ENCODE assay signal across 10 mouse cellular contexts in the genomic region with DNA sequence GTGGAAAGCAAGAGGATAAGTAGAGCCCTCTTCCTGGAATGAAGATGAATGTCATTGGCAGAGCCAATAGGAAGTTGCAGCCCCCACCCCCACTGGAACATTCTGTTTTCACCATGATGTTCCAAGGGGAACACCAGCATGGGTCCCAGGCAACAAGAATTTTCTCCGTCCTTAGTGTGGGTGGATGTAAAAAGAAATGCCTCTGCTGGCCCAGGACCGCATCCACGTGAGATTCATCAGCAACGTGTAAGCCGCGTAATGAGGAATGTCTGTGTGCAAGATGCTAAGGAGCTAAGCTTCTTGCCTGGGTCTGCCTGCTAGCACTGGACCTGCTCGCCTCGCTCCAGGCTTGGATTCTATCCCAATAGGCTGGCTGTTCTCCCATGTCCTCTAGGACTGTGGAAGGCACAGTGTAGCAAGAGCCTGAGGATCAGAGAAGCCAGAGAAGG. TPM values are rescaled to one million over a fixed set of nuclear protein-coding genes. Genes with fewer than 3 reads are reported as not detected.
DNase-seq lines count a peak whose midpoint lies in the region; ATAC-seq lines count a peak whose summit lies in the region.
"Had no signal": no experiment of that assay in that cellular context is flagged by ENCODE, and none has a peak within 500 bp of the region (broad histone marks: within the 10 kb centered on the region; RNA-seq: fewer than 3 reads in every experiment).

Gene Gm10309 (minus strand): TSS at position 50 of the 449 bp plus-strand sequence.

- H3K9ac ChIP-seq in lung, embryonic 15.5 days: no peak within 1 kb of the TSS
- no peak within 1 kb of the TSS for H3K9ac ChIP-seq in forebrain, embryonic 14.5 days (ENCODE audit: low read length)
- H3K9ac ChIP-seq: liver, embryonic 14.5 days had no signal

- H3K27ac ChIP-seq in lung, embryonic 15.5 days: 0 out of 2 replicates have a peak within 1 kb of the TSS, but pooled peaks have one; percentile 15
- H3K27ac ChIP-seq in forebrain, embryonic 14.5 days (ENCODE audit: low read depth, low read length): no peak within 1 kb of the TSS
- H3K27ac ChIP-seq: liver, embryonic 14.5 days had no signal

- no peak within 1 kb of the TSS for H3K4me2 ChIP-seq in lung, embryonic 15.5 days
- no peak within 1 kb of the TSS for H3K4me2 ChIP-seq in forebrain, embryonic 14.5 days (ENCODE audit: low read length)

- no peak for ATAC-seq in lung, embryonic 15.5 days (ENCODE audit: borderline replicate concordance, extremely low read depth, low FRiP score, low TSS enrichment)
- ATAC-seq in forebrain, embryonic 14.5 days: no peak

- WGBS in lung, embryonic 15.5 days: 76% methylated on average over 8 of the region's 8 CpGs
- 91% methylated on average over 8 of the region's 8 CpGs for WGBS in forebrain, embryonic 14.5 days

- H3K4me3 ChIP-seq in lung, embryonic 15.5 days: no peak within 1 kb of the TSS
- no peak within 1 kb of the TSS for H3K4me3 ChIP-seq in forebrain, embryonic 14.5 days (ENCODE audit: low read depth, low read length)

- H3K36me3 ChIP-seq in lung, embryonic 15.5 days: no peaks in the 10 kb centered on the region
- H3K36me3 ChIP-seq in forebrain, embryonic 14.5 days (ENCODE audit: control insufficient read depth, insufficient read depth, low read length): no peaks in the 10 kb centered on the region

- H3K4me1 ChIP-seq in lung, embryonic 15.5 days: peaks cover 8% of the 10 kb centered on the region; the same call in 1 of the 2 replicates
- H3K4me1 ChIP-seq in forebrain, embryonic 14.5 days (ENCODE audit: control insufficient read depth, insufficient read depth, low read length): no peaks in the 10 kb centered on the region

- DNase-seq in gastrocnemius, adult 18-20 months (ENCODE audit: low spot score): peak; percentile 87
- no peak for DNase-seq in gastrocnemius, postnatal 4 days (ENCODE audit: low spot score in 2 of 2)
- peak; percentile 75 for DNase-seq in adrenal gland, postnatal 14 days
- peak; percentile 73 for DNase-seq in gastrocnemius, postnatal 25 days
- DNase-seq in spleen, postnatal 14 days (ENCODE audit: low spot score in 2 of 2): no peak
- DNase-seq in forebrain, embryonic 14.5 days (ENCODE audit: low spot score): no peak
- no peak for DNase-seq in spleen, postnatal 10 days (ENCODE audit: low spot score in 2 of 2)

- no peaks in the 10 kb centered on the region for H3K27me3 ChIP-seq in lung, embryonic 15.5 days
- no peaks in the 10 kb centered on the region for H3K27me3 ChIP-seq in forebrain, embryonic 14.5 days (replicated peaks; ENCODE audit: control insufficient read depth, insufficient read depth, low read length)

- H3K9me3 ChIP-seq in lung, embryonic 15.5 days: no peaks in the 10 kb centered on the region
- no peaks in the 10 kb centered on the region for H3K9me3 ChIP-seq in forebrain, embryonic 14.5 days (replicated peaks; ENCODE audit: control insufficient read depth, low read length)

RNA-seq across cellular contexts. Expression of gene Gm10309, which starts in this region (rescaled TPM):
- under 1 TPM in 1 of 2 experiments, not detected in 1; 0.11 TPM for total RNA-seq in gastrocnemius, adult 18-20 months (2021)
- under 1 TPM in 1 of 2 experiments, not detected in 1; 0.13 TPM for total RNA-seq in gastrocnemius, postnatal 4 days (2021)
- total RNA-seq in adrenal gland, postnatal 14 days (2021): 0.38 TPM in 1 of 2 replicates, not detected in the other
- not detected for total RNA-seq in gastrocnemius, postnatal 25 days (2021)
- polyA plus RNA-seq in lung, embryonic 15.5 days (2015; fragmentation: Nextera tagmentation; extraction: Ambion mirVana): 0.25 and 0.40 TPM in 2 replicates
- 0.10 TPM in 1 of 2 replicates, not detected in the other for polyA plus RNA-seq in forebrain, embryonic 14.5 days (2014; fragmentation: Nextera tagmentation; extraction: Ambion mirVana)
- polyA plus RNA-seq: brain, embryonic 14.5 days had no signal

Comparison
In these comparisons a context has a peak if more than half of its experiments do, and no peak if none do; other contexts are left out.
1. Peak in DNase-seq in gastrocnemius, adult 18-20 months; RNA of the gene not detected or under 1 TPM.
2. Peak in DNase-seq in adrenal gland, postnatal 14 days; RNA of the gene not detected or under 1 TPM.
3. Peak in DNase-seq in gastrocnemius, postnatal 25 days; RNA of the gene not detected or under 1 TPM.